9 mouse cellular contexts compared by ENCODE assay signal in genomic region chr16:95291450-95292101, GRCm38 (mm10). TPM values are rescaled to one million over a fixed set of nuclear protein-coding genes. Genes with fewer than 3 reads are reported as not detected.
DNase-seq lines count a peak whose midpoint lies in the region; ATAC-seq and TF ChIP-seq lines count a peak whose summit lies in the region.
"Had no signal": no experiment of that assay in that cellular context is flagged by ENCODE, and none has a peak within 500 bp of the region (broad histone marks: within the 10 kb centered on the region; RNA-seq: fewer than 3 reads in every experiment).

No protein-coding gene starts in this region.

- no peaks in the 10 kb centered on the region for H3K27me3 ChIP-seq in midbrain, embryonic 10.5 days (ENCODE audit: low read depth, poor library complexity, severe bottlenecking)
- no peaks in the 10 kb centered on the region for H3K27me3 ChIP-seq in midbrain, postnatal 0 days (ENCODE audit: insufficient read depth, low read length)
- H3K27me3 ChIP-seq in heart, embryonic 14.5 days (ENCODE audit: control insufficient read depth, insufficient read depth, low read length), result no peaks in the 10 kb centered on the region
- H3K27me3 ChIP-seq in stomach, embryonic 15.5 days (replicated peaks), result no peaks in the 10 kb centered on the region
- H3K27me3 ChIP-seq: liver, embryonic 13.5 days had no signal

- no peaks in the 10 kb centered on the region for H3K36me3 ChIP-seq in midbrain, embryonic 10.5 days
- H3K36me3 ChIP-seq in midbrain, postnatal 0 days (ENCODE audit: insufficient read depth, low read length), result no peaks in the 10 kb centered on the region
- H3K36me3 ChIP-seq in heart, embryonic 14.5 days (ENCODE audit: control insufficient read depth, insufficient read depth, low read length), result no peaks in the 10 kb centered on the region
- H3K36me3 ChIP-seq in stomach, embryonic 15.5 days, result no peaks in the 10 kb centered on the region
- H3K36me3 ChIP-seq: liver, embryonic 13.5 days had no signal

- no peak overlapping the region for H3K4me3 ChIP-seq in midbrain, embryonic 10.5 days
- H3K4me3 ChIP-seq in midbrain, postnatal 0 days (ENCODE audit: low read depth, low read length), result no peak overlapping the region
- no peak overlapping the region for H3K4me3 ChIP-seq in heart, embryonic 14.5 days (ENCODE audit: control insufficient read depth in 1 of 2, insufficient read depth in 1 of 2, low read depth in 1 of 2, low read length in 2 of 2)
- no peak overlapping the region for H3K4me3 ChIP-seq in stomach, embryonic 15.5 days (replicated peaks)
- H3K4me3 ChIP-seq: liver, embryonic 13.5 days had no signal

- no peak overlapping the region for H3K4me2 ChIP-seq in midbrain, postnatal 0 days (ENCODE audit: low read depth, low read length, poor library complexity, severe bottlenecking)
- peak overlapping the region; percentile 9; the same call in 1 of the 2 replicates for H3K4me2 ChIP-seq in heart, embryonic 14.5 days (ENCODE audit: low read length)
- no peak overlapping the region for H3K4me2 ChIP-seq in stomach, embryonic 15.5 days
- H3K4me2 ChIP-seq: liver, embryonic 13.5 days had no signal

- DNase-seq in midbrain, embryonic 10.5 days (ENCODE audit: low spot score), result no peak
- no peak for DNase-seq in midbrain, postnatal 0 days (ENCODE audit: low spot score)
- DNase-seq in kidney, postnatal 14 days, result peak; percentile 84
- DNase-seq in thymus, postnatal 14 days, result no peak
- no peak for DNase-seq in layer of hippocampus, postnatal 10 days (ENCODE audit: low spot score in 2 of 2)
- DNase-seq: liver, embryonic 13.5 days had no signal

- 78% methylated on average over 10 of the region's 10 CpGs for WGBS in midbrain, embryonic 10.5 days
- 81% methylated on average over 10 of the region's 10 CpGs for WGBS in midbrain, postnatal 0 days
- 61% methylated on average over 10 of the region's 10 CpGs for WGBS in heart, embryonic 14.5 days
- WGBS in stomach, embryonic 15.5 days, result 60% methylated on average over 10 of the region's 10 CpGs

- ATAC-seq in midbrain, postnatal 0 days (ENCODE audit: low FRiP score), result no peak
- ATAC-seq in heart, embryonic 14.5 days (ENCODE audit: insufficient number of reproducible peaks, insufficient read depth, low FRiP score, low read depth), result no peak; the same call in 1 of the 2 replicates
- ATAC-seq in stomach, embryonic 15.5 days (ENCODE audit: insufficient read depth, low FRiP score, low read depth), result peak; percentile 39; the same call in 1 of the 2 replicates
- ATAC-seq in CD4-positive, CD25-positive, alpha-beta regulatory T cell, adult 4 months, result no peak

- no peak overlapping the region for H3K9ac ChIP-seq in midbrain, postnatal 0 days (replicated peaks; ENCODE audit: low read length, poor library complexity, severe bottlenecking)
- peak overlapping the region; percentile 3; the same call in 1 of the 2 replicates for H3K9ac ChIP-seq in heart, embryonic 14.5 days (ENCODE audit: low read length)
- no peak overlapping the region for H3K9ac ChIP-seq in stomach, embryonic 15.5 days
- H3K9ac ChIP-seq: liver, embryonic 13.5 days had no signal

- H3K27ac ChIP-seq in midbrain, embryonic 10.5 days (replicated peaks), result peak overlapping the region; percentile 33; the same call in 1 of the 2 replicates
- no peak overlapping the region for H3K27ac ChIP-seq in midbrain, postnatal 0 days (ENCODE audit: low read depth, low read length)
- peak overlapping the region in 1 of 2 experiments; percentile 28; a peak in 1 of 4 replicates for H3K27ac ChIP-seq in heart, embryonic 14.5 days (replicated peaks in 1 of 2; ENCODE audit: control insufficient read depth in 1 of 2, insufficient read depth in 1 of 2, low read depth in 2 of 2, low read length in 2 of 2)
- no peak overlapping the region for H3K27ac ChIP-seq in stomach, embryonic 15.5 days
- H3K27ac ChIP-seq: liver, embryonic 13.5 days had no signal

- no peaks in the 10 kb centered on the region for H3K4me1 ChIP-seq in midbrain, embryonic 10.5 days
- H3K4me1 ChIP-seq in midbrain, postnatal 0 days (ENCODE audit: insufficient read depth, low read length), result no peaks in the 10 kb centered on the region
- H3K4me1 ChIP-seq in heart, embryonic 14.5 days (ENCODE audit: control insufficient read depth in 2 of 2, insufficient read depth in 2 of 2, low read length in 2 of 2), result peaks cover 10 to 14% of the 10 kb centered on the region in 2 experiments; a peak in 3 of 4 replicates
- H3K4me1 ChIP-seq in stomach, embryonic 15.5 days, result peaks cover 7% of the 10 kb centered on the region; the same call in 1 of the 2 replicates
- H3K4me1 ChIP-seq: liver, embryonic 13.5 days had no signal

- H3K9me3 ChIP-seq in midbrain, embryonic 10.5 days (replicated peaks), result no peaks in the 10 kb centered on the region
- H3K9me3 ChIP-seq in midbrain, postnatal 0 days (ENCODE audit: low read length), result no peaks in the 10 kb centered on the region
- H3K9me3 ChIP-seq in heart, embryonic 14.5 days (ENCODE audit: control insufficient read depth, low read length), result no peaks in the 10 kb centered on the region
- H3K9me3 ChIP-seq in stomach, embryonic 15.5 days, result no peaks in the 10 kb centered on the region
- H3K9me3 ChIP-seq: liver, embryonic 13.5 days had no signal

- no peak for TF ChIP-seq CTCF in midbrain, postnatal 0 days (IDR thresholded peaks at IDR 0.05)

RNA-seq across cellular contexts. Expression of gene Kcnj15, which starts 34.2 kb away (rescaled TPM):
- 0.17 and 0.20 TPM in 2 replicates for polyA plus RNA-seq in midbrain, embryonic 10.5 days (2016; fragmentation: Nextera tagmentation; extraction: Ambion mirVana)
- 0.09 TPM in 1 of 2 replicates, not detected in the other for total RNA-seq in midbrain, postnatal 0 days (2014; rRNA removed)
- polyA plus RNA-seq in midbrain, postnatal 0 days (2015; fragmentation: Nextera tagmentation; extraction: Ambion mirVana), result 0.04 and 0.06 TPM in 2 replicates
- polyA plus RNA-seq in heart, embryonic 14.5 days (2014; fragmentation: Nextera tagmentation; extraction: Ambion mirVana), result 1.9 and 3.3 TPM in 2 replicates
- 3.3 TPM in 2 replicates for polyA plus RNA-seq in stomach, embryonic 15.5 days (2015; fragmentation: Nextera tagmentation; extraction: Ambion mirVana)
- 1 to 10 TPM; 1.3 to 1.6 TPM for polyA plus RNA-seq in CD4-positive, CD25-positive, alpha-beta regulatory T cell, adult 4 months (2017; shearing (Covaris generic))
- total RNA-seq in layer of hippocampus, postnatal 10 days (2021), result under 1 TPM; 0.16 to 0.43 TPM
